Mouse (Mus musculus): ENCODE measurements around the gene Krt20. TPM values are rescaled to one million over a fixed set of nuclear protein-coding genes. Genes with fewer than 3 reads are reported as not detected.

Gene Krt20
- polyA plus RNA-seq (2012) = not detected in 2 replicates

GRCm38 (mm10) chr11:99437972-99438371 lies at the start of gene Krt20:
Gene Krt20, minus strand, starts transcription at chr11:99438150.
- no peak for TF ChIP-seq GATA1 (IDR thresholded peaks at IDR 0.05; ENCODE audit: low read length)

- no peak for TF ChIP-seq GATA1 (IDR thresholded peaks at IDR 0.05; ENCODE audit: low read length)
These were observed 37.0 kb upstream of the Krt20 start for GRCm38 (mm10) chr11:99474981-99475380.

GRCm38 (mm10) chr11:99473433-99473832 lies 35.5 kb upstream of the Krt20 start:
- TF ChIP-seq GATA1 (IDR thresholded peaks at IDR 0.05; ENCODE audit: low read length) = no peak

- no peak for TF ChIP-seq GATA1 (IDR thresholded peaks at IDR 0.05; ENCODE audit: low read length)
These were observed 34.5 kb upstream of the Krt20 start for GRCm38 (mm10) chr11:99472405-99472804.

- no peak for TF ChIP-seq GATA1 (IDR thresholded peaks at IDR 0.05; ENCODE audit: low read length)
These were observed 34.0 kb upstream of the Krt20 start for GRCm38 (mm10) chr11:99471946-99472345.

- no peak for TF ChIP-seq GATA1 (IDR thresholded peaks at IDR 0.05; ENCODE audit: low read length)
These were observed 31.3 kb upstream of the Krt20 start for GRCm38 (mm10) chr11:99469228-99469627.

GRCm38 (mm10) chr11:99468566-99468965 lies 30.6 kb upstream of the Krt20 start:
- TF ChIP-seq GATA1 (IDR thresholded peaks at IDR 0.05; ENCODE audit: low read length) = no peak

- TF ChIP-seq GATA1 (IDR thresholded peaks at IDR 0.05; ENCODE audit: low read length) = no peak
These were observed 28.4 kb upstream of the Krt20 start for GRCm38 (mm10) chr11:99466316-99466715.

- TF ChIP-seq GATA1 (IDR thresholded peaks at IDR 0.05; ENCODE audit: low read length) = no peak
These were observed 26.9 kb upstream of the Krt20 start for GRCm38 (mm10) chr11:99464836-99465235.

GRCm38 (mm10) chr11:99463155-99463554 lies 25.2 kb upstream of the Krt20 start:
- no peak for TF ChIP-seq GATA1 (IDR thresholded peaks at IDR 0.05; ENCODE audit: low read length)

- TF ChIP-seq GATA1 (IDR thresholded peaks at IDR 0.05; ENCODE audit: low read length) = no peak
These were observed 23.8 kb upstream of the Krt20 start for GRCm38 (mm10) chr11:99461736-99462135.

GRCm38 (mm10) chr11:99458887-99459286 lies 20.9 kb upstream of the Krt20 start:
- no peak for TF ChIP-seq GATA1 (IDR thresholded peaks at IDR 0.05; ENCODE audit: low read length)

GRCm38 (mm10) chr11:99454759-99455158 lies 16.8 kb upstream of the Krt20 start:
- no peak for TF ChIP-seq GATA1 (IDR thresholded peaks at IDR 0.05; ENCODE audit: low read length)

GRCm38 (mm10) chr11:99454044-99454443 lies 16.1 kb upstream of the Krt20 start:
- no peak for TF ChIP-seq GATA1 (IDR thresholded peaks at IDR 0.05; ENCODE audit: low read length)

GRCm38 (mm10) chr11:99448769-99449168 lies 10.8 kb upstream of the Krt20 start:
- no peak for TF ChIP-seq GATA1 (IDR thresholded peaks at IDR 0.05; ENCODE audit: low read length)

- TF ChIP-seq GATA1 (IDR thresholded peaks at IDR 0.05; ENCODE audit: low read length) = no peak
These were observed 3.3 kb upstream of the Krt20 start for GRCm38 (mm10) chr11:99441220-99441619.

- TF ChIP-seq GATA1 (IDR thresholded peaks at IDR 0.05; ENCODE audit: low read length) = no peak
These were observed 1.5 kb upstream of the Krt20 start for GRCm38 (mm10) chr11:99439465-99439864.

- no peak for TF ChIP-seq GATA1 (IDR thresholded peaks at IDR 0.05; ENCODE audit: low read length)
These were observed 1.3 kb downstream of the Krt20 start for GRCm38 (mm10) chr11:99436625-99437024.
